Mouse (Mus musculus) embryonic fibroblast, embryonic 13.5 days (primary cell): ENCODE measurements around the gene Dgcr2.

Experiments used
- CTCF ChIP-seq: IDR thresholded peaks from 2 replicates; pipeline ENCODE4 v1.5.1; 2011; ENCODE audit warnings: mild to moderate bottlenecking, control low read depth, low read length, moderate library complexity, borderline replicate concordance; ENCODE audit not compliant: insufficient read depth
- POLR2A ChIP-seq: IDR thresholded peaks from 2 replicates; pipeline ENCODE4 v1.6.1; 2011; ENCODE audit warnings: low read depth, mild to moderate bottlenecking, control low read depth, low read length, moderate library complexity

- TF ChIP-seq CTCF, result no peak
- no peak for TF ChIP-seq POLR2A
Observed at GRCm38 (mm10) chr16:17796519-17796918, 101.8 kb downstream of the Dgcr2 start.
